Mouse (Mus musculus): Measurements from ENCODE around the gene Tmigd3.

DNA sequence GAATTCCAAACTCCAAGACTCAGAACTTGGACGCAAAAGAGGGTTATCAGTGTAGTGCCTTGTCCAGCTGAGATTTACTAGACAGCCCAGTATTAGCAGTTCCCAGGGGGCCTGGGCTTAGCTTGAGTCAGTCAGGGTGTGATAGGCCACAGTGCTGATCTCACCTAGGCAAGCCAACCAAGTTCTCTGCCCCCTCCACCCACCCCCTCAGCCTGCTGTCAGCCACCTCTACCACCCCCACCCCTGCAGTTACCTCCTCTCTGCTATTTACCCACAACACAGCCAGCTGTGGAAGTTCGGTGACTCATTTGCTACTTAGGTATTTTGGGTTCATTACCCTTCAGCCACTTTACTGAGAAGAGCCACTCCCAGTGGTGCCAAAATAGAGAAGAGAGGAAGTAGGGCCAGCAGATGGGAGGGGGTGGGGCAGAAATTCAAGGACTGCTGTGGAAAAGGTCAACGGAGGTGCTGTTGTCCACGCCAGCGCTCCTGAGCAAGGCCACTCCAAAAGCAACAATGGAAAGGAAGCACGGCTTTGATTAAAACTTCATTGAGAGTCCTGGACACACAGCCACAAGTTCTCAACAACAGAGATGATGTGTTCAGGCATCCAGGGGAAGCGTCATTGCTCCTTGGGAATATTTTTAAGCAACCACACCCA, 45.1 kb upstream of the Tmigd3 start:
- no peak for TF ChIP-seq CTCF (IDR thresholded peaks at IDR 0.05; ENCODE audit: extremely low read depth, insufficient read depth, insufficient read length, insufficient replicate concordance)
- TF ChIP-seq POLR2A (IDR thresholded peaks at IDR 0.05; ENCODE audit: low read depth, low read length): no peak
